Mouse (Mus musculus): ENCODE measurements at regions not wholly inside any gene's neighbourhood (a gene's known extent, or its start where the extent isn't known, plus 50 kb on each side); places are given as distances from the start of the nearest gene placed in this dataset.

- DNase-seq (ENCODE audit: low read depth, low spot score) = no peak
Measured at GRCm38 (mm10) chr7:67814861-67815260, 55.3 kb upstream of the Synm start.
